Mouse (Mus musculus) heart, postnatal 36 days (tissue): Measurements from ENCODE around the gene Gm7682. TPM values are rescaled to one million over a fixed set of nuclear protein-coding genes. Genes with fewer than 3 reads are reported as not detected.
"Not testable (repeated sequence)": the region's sequence is repeated elsewhere in the genome, so short reads cannot be mapped to it uniquely, and the experiment has no call there.

Experiments used
- DNase-seq, 2 experiments: peaks; one replicate each; pipeline ENCODE4 v3.0.0; 2021 to 2022
- intact Hi-C: fragments of 180-260 bp; cut with DNase I; formaldehyde crosslinking; loops from one replicate; pipeline ENCODE4 v1.15.1; 2025
- total RNA-seq, 2 experiments: library from RNA; stranded (reverse); gene quantifications; 2 replicates each; pipeline ENCODE4 v1.2.3; 2021

Gm7682 gene
- total RNA-seq: not detected

- DNase-seq, intact Hi-C loops: not testable (repeated sequence)
These were observed at the start of gene Gm7682 for GRCm38 (mm10) chr5:94445484-94445883. Gene Gm7682, plus strand, starts transcription at chr5:94445784.

Other genes starting within 250 kb of the Gm7682 start
- not detected for gene Gm3106, start 227.8 kb upstream of the Gm7682 start, total RNA-seq
- not detected for gene A430089I19Rik, start 139.0 kb upstream of the Gm7682 start, total RNA-seq
- not detected for gene Gm6502, start 131.3 kb upstream of the Gm7682 start, total RNA-seq
- not detected for gene AA792892, start 106.0 kb upstream of the Gm7682 start, total RNA-seq
- gene Gm3139, start 80.5 kb downstream of the Gm7682 start, total RNA-seq: not detected
- not detected for gene Gm3147, start 170.6 kb downstream of the Gm7682 start, total RNA-seq
- gene Gm6509, start 178.2 kb downstream of the Gm7682 start, total RNA-seq: not detected
- not detected for gene Gm6205, start 202.6 kb downstream of the Gm7682 start, total RNA-seq